Mouse (Mus musculus) layer of hippocampus, postnatal 36 days (tissue): Measurements from ENCODE around the gene Fkbpl. TPM values are rescaled to one million over a fixed set of nuclear protein-coding genes. Genes with fewer than 3 reads are reported as not detected.

ENCODE experiments used
- DNase-seq, 2 experiments: peaks; one replicate each; pipeline ENCODE4 v3.0.0; 2022
- total RNA-seq, 2 experiments: library from RNA; stranded (reverse); gene quantifications; 2 replicates each; pipeline ENCODE4 v1.2.3; 2021

Gene Fkbpl
- total RNA-seq, 2 experiments from 2014 or later, result 17.9 to 18.0 TPM

DNA sequence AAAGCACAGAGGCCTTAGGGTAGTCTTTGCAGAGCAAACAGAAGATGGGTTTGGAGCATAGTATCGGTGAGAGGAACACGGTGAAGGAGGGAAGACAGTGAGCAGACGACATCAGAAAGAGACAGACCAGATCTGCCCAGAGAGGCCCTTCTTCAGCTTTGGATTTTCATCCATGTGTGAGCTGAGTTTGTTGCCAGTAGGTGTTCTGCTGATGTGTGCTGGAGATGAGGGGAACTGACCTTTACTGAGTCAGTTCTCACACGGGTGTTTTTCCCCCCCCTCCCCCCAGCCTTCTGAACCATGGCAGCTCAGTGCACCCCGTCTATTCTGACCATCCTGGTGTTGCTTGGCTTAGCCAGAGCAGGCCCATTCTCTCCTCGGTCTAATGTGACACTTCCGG is 25.7 kb downstream of the Fkbpl start, which contains the start of gene Tnxb:
TSS of gene Tnxb (plus strand) at position 301 of the 400 bp plus-strand sequence.
- DNase-seq, result no peak

DNA sequence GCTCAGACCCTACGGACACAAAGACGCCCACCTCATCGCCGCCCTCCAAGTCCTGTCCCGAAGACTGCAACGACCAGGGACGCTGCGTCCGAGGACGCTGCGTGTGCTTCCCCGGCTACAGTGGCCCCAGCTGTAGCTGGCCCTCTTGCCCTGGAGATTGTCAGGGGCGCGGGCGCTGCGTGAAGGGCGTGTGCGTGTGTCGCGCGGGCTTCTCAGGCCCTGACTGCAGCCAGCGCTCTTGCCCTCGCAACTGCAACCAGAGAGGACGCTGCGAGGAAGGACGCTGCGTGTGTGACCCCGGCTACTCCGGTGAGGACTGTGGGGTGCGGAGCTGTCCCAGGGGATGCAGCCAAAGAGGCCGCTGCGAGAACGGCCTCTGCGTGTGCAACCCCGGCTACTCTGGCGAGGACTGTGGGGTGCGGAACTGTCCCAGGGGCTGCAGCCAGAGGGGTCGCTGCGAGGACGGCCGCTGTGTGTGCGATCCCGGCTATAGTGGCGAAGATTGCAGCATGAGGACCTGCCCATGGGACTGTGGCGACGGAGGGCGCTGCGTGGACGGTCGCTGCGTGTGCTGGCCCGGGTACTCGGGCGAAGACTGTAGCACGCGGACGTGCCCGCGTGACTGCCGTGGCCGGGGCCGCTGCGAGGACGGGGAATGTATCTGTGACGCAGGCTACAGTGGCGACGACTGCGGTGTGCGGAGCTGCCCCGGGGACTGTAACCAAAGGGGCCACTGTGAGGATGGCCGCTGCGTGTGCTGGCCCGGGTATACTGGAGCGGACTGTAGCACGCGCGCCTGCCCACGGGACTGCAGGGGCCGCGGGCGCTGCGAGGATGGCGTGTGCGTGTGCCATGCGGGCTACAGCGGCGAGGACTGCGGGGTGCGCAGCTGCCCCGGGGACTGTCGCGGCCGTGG is 26.8 kb downstream of the Fkbpl start:
- no peak for DNase-seq

DNA sequence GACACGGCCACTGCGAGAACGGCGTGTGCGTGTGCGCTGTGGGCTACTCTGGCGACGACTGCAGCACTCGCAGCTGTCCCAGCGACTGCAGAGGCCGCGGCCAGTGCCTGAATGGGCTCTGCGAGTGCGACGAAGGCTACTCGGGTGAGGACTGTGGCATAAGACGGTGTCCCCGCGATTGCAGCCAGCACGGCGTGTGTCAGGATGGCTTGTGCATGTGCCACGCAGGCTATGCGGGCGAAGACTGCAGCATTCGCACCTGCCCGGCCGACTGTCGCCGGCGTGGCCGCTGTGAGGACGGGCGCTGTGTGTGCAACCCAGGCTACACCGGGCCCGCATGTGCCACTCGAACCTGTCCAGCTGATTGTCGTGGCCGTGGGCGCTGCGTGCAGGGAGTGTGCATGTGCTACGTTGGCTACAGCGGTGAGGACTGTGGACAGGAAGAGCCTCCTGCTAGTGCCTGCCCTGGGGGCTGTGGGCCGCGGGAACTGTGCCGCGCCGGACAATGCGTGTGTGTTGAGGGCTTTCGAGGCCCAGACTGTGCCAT is 27.8 kb downstream of the Fkbpl start:
- no peak for DNase-seq

DNA sequence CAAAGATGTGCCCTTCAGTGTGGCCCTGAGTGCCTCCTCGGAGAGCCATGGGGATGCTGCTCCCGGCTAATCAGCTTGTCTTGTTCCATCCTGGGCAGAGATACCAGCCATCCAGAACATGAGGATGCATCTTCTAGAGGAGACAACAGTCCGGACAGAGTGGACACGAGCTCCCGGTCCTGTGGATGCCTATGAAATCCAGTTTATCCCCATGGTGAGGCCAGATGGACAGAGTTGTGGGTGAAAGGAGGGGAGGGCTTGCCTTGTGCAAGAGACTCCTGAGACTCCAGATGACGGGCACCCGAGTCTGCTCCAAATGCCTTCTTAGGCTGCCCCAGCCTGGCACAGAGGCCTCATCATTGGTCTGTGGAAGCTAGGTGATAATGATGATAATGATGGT is 28.6 kb downstream of the Fkbpl start:
- DNase-seq, result no peak

DNA sequence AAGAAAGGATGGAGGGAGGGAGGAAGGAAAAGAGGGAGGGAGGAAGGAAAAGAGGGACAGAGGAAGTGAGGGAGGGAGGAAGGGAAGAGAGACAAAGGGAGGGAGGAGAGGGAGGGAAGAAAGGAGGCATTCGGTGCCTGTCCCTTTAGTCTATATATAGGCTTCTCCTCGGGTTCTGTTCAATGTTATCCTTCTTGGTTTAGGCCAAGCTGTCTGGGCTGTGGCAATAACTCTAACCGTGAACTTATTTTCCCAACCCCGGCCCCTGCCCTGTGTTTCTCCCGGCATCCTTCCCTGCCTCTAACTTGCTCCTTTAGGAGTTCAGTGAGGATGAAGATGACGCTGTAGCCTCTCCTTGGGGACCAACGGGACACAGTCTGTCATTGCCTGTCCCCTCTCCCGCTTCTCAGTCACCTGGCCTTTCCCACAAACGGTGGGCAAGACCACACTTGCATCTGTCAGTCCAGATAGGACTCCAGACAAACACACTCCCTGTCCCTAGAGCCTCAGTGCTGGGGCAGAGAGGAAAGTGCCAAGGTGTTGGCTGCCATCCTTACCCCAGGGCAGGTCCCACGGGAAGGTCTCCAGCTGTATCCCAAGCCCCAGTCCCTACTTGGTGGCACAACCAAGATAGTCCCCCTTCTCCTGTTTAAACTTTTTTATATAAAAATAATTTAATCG is 30.1 kb downstream of the Fkbpl start:
- no peak for DNase-seq

DNA sequence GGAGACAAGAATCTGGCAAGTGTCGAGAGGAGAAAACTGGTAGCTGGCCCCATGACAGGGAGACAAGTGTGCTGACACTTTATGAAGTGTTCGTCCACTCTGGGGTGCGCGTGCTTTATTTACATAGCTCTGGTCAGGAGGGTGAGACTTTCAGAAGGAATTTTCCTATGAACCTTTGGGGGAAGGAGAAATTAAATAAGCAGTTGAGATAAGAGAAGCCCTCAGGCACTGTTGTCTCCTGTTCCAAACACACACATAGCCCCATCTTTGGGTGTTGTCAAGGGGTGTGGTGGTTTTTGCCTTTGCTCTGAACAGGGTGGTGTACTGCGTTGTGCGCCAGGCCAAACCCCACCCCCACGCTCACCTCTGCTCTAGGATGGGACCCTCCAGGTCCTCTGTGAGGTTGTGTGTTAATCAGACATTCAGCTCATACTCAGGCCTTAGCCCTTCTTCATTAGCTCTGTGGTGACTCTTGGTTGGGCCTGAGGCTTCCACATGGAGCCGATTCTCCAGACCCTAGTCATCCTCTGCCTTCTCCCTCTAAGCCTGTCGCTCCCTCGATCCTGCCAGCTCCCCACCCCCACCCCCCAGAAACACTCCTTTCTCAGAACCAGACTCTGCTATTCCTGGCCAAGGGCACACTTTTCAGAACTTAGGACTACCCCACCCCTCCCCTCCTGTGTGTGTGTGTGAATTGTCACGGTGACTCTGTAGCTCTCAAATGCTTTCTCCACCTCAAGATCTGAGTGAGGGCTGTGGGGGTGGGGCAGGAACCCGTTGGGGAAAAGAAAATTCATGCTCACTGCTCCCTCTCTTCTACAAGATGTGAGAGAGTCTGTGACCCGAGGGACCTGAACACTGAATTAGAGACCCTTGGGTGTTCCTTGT is 30.9 kb downstream of the Fkbpl start:
- no peak for DNase-seq

DNA sequence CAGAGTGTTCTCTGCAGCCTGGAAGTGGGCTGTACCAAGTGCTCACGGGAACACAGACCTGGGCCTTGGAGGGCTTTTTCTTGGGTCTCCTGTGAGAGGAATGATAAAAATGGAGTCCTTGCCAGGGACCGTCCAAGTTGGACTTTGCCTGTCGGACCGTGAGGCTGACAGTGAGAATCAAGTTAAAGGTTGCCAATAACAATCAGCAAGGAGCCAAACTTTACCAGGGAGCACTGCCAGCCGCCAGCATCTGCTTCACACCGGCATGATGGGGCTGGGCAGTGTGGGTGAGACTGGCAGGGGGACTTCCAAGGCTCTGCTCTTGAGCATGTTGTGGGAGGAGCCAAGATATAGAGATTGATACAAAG is 31.5 kb downstream of the Fkbpl start:
- DNase-seq, result no peak

DNA sequence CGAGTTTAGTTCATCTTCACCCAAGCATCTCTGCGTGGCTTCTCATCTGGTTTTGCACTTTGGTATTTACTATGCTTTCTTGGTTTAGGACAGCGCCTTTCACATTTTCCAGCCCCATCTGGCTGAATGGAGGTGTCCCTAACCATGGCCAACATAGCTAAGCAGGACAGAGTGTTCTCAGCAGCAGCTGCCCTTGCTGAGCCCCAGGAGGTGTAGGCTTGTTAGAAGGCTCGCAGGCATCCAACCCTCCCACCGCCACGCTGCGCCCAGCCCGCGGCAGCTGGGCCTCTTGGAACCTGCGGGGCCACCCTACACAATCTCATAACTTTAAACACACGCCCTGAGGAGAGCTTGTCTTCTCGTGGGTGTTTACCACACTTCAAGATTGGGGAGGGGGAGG is 32.1 kb downstream of the Fkbpl start:
- no peak for DNase-seq

DNA sequence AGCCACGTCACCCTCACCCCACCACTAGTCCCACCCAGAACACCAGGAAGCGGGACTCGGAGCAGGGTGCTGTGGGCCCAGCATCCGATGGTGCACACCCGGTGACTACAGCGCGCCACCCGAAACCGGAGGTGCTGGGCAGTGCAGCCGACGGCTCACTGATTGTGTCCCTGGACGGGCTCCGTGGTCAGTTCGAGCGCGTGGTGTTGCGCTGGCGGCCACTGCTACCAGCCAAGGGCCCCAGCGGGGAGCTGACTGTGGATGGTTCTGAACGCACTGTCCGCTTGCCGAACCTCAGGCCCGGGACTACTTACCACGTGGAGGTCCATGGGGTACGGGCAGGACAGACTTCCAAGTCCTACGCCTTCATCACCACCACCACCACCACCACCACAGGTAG is 35.6 kb downstream of the Fkbpl start:
- no peak for DNase-seq

DNA sequence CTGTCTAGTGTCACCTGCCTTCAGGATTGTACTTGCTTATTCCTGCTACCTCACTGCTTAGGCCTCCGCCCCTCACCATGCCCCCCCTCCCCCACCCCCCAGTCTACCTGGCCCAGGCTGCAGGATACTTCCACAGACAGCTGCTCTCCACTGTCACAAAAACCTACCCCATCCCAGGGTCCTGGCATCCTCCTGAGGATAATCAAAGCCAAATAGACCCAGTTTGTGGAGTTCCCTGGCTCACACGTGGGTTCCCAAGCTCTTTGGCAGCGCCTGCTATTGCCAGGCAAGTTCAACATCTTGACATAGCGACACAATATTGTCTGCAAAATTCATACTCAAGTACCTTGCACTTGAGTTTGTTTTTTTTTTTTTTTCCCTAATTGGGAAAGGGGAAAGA is 36.1 kb downstream of the Fkbpl start:
- DNase-seq, result no peak

DNA sequence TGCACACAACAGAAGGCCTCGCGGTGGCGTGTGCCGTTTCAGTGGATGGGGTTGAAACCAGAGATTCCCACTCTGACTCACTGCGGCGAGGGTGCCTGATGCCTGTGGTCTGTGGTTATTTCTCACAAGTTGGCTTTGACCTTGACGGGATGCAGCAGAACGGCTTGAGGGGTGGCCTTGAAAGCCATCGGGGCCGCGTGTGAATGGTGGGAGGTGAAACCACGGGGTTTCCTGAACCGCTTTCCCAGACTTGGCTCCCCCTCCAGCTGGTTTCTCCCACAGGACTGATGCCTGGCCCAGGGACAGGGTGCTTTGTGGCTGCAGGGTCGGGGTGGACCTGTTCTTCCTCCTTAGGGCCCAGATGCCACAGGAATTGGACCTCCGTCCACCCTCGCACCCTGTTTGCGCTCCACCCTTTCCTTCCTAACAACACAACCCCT is 36.6 kb downstream of the Fkbpl start:
- no peak for DNase-seq

DNA sequence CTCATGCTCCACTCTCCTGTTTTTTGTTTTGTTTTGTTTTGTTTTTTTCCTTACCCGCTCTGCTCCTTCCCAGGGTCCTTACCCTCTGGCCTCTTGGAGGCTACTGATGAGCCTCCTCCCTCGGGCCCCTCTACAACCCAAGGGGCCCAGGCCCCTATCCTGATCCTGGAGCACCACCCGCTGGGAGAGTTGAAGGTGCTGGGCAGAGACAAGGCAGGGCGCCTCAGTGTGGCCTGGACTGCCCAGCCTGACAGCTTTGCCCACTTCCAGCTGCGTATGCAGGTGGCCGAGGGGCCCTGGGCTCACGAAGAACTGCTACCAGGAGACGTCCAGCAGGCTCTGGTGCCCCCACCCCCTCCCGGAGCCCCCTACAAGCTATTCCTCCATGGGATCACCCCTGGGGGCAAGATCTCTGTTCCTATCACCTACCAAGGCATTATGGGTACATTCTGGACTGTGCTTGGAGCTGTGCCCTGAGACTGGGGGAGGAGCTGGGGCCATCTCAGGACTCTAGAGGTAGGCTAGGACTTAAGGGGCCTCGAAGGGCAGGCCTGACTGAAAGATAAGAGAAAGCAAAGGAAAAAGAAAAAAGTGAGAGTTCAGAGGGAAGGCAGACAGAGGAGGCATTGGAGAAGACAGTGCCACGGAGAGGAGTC is 37.4 kb downstream of the Fkbpl start:
- no peak for DNase-seq

DNA sequence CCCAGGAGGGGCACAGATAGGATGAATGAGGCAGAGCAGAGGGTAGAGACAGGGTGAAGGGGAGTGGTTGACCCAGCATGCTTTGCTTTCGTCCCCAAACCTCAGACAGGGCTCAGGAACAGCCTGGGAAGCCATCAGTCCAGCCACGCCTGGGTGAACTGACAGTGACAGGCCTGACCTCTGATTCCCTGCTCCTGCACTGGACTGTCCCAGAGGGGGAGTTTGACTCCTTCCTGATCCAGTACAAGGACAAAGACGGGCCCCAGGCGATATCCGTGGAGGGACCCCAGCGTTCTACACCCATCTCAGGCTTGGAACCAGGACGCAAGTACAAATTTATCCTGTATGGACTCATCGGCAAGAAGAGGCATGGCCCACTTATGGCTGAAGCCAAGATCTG is 38.6 kb downstream of the Fkbpl start:
- DNase-seq, result no peak

DNA sequence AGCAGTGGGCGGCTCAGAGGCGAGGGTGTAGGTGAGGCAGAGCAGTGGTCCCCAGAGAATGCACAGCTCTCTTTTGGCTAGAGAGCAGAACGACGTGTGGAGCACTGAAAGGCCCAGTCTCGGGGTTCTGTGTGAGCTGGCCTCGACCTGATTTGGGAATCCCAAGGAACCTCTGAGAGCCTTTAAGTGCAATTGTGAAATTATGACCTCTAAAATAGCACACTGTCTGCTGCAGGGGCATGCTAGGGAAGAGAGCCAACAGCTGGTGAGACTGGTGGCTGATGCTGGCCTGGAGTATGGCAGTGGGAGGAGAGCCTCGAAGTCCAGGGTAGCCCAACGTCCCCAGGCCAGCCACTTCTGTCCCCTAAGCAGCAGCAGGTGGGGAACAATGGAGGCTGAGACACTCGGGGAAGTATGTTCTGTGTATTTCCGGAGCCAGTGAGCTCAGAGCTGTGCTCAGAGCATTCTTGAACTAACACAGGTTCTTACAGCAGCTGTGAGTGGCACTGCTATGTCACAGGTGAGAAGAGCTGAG is 39.2 kb downstream of the Fkbpl start:
- DNase-seq, result no peak

DNA sequence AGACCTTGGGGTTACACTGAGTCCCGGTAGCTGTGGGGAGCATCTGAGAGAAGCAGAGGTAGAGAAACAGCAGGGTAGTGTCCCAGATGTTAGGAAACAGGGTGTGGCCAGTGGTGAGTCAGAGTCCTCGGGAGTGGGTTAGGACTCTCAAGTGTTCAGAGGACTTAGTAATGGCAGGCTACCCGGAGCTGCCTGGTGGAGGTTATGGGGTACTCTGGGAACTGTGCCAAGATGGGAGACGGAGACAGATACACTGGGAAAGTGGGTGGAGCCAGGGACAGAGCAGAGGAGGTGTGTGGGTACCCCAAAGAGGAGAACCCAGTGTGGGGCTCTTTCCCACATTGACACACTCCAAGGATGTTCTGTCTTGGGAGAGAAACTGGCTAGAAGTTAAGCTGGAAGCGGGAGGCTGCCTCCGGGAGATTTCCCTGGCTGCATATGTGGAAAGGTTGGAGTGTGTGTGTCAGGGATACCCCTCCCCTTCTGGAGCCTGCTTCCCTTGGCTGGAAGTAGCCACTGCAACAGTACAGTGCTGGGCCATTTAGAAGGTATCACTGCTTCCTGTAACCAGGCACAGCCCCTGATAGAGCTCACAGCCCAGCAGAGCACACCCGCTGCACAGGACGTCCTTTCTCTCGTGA is 39.8 kb downstream of the Fkbpl start:
- DNase-seq, result no peak

DNA sequence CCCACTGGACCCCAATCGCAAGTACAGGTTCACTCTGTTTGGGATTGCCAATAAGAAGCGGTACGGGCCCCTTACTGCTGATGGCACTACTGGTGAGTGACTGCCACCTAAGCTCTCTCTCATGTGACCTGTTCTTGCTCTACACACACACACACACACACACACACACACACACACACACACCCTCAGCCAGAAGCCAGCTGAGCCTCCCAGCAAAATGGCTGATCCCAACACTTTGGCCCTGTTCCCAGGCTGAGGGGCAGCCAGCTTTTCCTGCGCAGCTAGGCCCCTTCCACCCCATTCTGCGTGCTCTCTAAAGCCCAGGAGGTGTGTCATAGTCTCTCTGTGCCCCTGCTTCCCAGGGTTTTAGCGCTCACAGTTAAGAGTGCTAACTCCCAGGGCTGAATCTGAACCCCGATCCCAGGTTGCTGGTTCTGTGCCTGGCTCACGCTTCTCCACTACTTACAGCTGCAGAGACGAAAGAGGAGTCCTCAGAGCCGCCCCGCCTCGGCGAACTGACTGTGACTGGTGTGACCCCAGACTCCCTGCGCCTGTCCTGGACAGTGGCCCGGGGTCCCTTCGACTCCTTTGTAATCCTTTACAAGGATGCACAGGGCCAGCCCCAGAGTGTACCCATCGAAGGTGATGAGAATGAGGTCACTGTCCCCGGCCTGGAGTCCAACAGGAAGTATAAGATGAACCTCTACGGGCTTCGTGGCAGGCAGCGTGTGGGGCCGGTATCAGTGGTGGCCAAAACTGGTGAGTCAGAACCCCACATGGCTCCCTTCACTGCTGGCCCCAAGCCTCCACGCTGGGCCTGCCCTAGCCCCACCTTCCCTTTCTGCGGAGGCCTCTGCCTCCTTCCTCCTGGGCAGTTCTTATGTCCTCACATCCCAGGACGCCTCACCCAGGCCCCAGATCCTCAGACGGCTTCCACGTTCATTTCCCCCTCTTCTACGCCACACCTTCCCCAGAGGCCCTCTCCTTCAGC is 40.9 kb downstream of the Fkbpl start:
- DNase-seq, result no peak

DNA sequence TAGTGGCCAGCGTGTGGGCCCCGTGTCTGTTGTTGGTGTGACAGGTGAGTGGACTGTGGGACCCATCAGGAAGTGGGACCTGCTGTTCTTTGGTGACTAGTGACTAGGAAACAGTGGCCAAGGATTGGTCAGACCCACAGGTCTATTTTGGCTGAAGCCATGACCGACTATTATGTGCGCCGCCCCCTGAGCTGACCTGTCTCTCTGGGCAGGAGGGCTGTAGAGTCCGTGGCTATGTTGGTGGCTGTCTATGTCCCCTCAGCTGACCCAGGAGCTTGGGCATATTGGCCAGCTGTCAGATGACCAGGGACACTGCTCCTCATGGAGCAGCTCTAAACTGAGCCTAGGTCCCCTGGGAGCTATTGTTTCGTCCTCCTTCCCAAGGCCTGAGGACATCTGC is 44.3 kb downstream of the Fkbpl start:
- no peak for DNase-seq

DNA sequence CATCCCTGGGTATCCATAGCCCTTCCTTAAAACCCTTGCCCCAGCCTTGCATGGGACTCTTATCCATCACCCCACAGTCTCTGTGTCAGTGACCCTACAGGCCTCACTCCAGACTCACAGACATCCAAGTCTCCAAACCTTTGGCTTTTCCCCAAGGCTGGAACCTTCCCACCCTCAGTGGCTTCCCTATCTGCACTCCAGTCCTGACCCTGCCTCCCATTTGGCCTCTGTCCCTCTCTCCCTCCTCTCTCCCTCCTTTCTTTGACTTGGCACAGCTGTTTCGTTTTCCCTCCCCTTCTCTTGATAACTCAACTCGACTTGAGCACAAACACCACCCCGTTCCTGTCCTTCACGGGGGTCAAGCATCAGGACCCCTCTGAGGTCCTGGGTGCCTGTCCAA is 45.9 kb downstream of the Fkbpl start:
- DNase-seq, result no peak

DNA sequence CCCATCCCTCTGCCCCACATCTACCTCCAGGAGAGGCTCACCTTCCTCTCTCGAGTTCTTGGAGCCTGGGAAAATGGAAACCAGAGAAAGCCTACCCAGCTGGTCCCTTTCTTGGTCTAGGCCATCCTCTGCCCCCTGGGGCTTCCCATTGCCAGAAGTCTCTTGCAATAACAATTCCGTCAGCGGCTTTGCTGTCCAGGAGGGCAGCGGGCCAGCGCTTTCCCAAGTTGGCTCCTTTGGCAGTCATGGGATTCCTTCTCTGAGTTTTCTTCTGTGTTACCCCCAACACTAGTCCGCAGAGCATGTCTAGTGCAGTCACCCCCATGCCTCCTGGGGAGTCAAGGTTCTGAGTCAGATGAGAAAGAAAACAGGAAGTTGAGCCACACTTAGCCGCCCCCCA is 48.3 kb downstream of the Fkbpl start:
- DNase-seq, result no peak
